Mouse (Mus musculus): Measurements from ENCODE around the gene Ssh1. TPM values are rescaled to one million over a fixed set of nuclear protein-coding genes. Genes with fewer than 3 reads are reported as not detected.

The Ssh1 gene
- polyA plus RNA-seq, 1 experiment from 2014 or later = 5.1 TPM

DNA sequence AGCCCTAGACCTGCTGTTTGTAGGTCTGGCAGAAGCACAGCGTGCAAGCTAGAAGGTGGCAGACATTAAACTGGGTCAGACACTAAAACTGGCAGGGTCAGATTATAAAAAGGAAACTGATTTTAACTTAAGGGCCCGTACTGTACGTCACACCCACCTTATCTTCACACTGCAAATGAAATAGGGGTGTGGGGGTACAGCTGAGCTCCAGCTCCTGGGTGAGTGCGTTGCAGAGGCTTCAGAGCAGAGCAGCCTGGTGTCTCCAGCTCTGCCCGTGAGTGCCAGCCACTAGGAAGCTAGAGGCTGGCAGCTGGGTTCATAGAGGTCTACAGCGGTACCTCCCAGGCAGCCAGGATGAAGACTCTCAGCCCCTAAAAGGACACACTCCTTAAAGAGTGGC, 91.7 kb downstream of the Ssh1 start:
- peak overlapping the region; percentile 2; the same call in 1 of the 2 replicates for H3K9ac ChIP-seq (ENCODE audit: low read depth, low read length)
- TF ChIP-seq CTCF (IDR thresholded peaks at IDR 0.05; ENCODE audit: low read depth) = no peak
- no peak overlapping the region for H3K4me3 ChIP-seq (ENCODE audit: low read depth, low read length)
- H3K27ac ChIP-seq (ENCODE audit: low read depth, low read length) = no peak overlapping the region
- no peaks in the 10 kb centered on the region for H3K9me3 ChIP-seq (ENCODE audit: control insufficient read depth)
- H3K36me3 ChIP-seq (ENCODE audit: control insufficient read depth, insufficient read depth) = no peaks in the 10 kb centered on the region
- ATAC-seq = no peak
- H3K4me2 ChIP-seq (replicated peaks; ENCODE audit: low read depth) = peak overlapping the region; percentile 9; the same call in 1 of the 2 replicates
- peaks cover 13% of the 10 kb centered on the region for H3K4me1 ChIP-seq (replicated peaks; ENCODE audit: control insufficient read depth, insufficient read depth, low read length)
- 32% methylated on average over 6 of the region's 6 CpGs for WGBS
- no peaks in the 10 kb centered on the region for H3K27me3 ChIP-seq (replicated peaks; ENCODE audit: control insufficient read depth, insufficient read depth, low read length)

DNA sequence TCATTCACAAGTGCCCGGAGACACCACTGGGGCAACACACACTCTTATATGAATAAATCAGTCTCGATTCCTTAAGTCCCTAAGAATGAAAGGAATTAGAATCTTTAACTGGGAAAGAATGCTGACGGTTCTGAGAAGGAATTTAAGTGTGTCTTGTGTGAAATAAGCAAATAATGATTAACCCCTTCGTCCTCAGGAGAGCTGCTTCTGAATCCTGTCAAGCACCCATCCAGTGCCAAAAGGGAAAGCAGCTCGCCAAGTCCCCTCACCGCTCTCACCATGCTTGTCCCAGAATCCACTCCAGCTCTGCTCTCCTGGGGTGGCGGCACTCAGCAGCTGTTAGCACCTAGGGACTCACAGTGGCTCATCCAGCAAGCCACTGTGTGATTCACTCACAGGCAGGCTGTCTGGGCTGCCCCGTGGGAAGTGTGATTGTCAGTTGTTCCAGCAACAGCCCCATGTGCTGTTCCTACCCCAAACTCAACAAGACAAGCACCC, 92.6 kb downstream of the Ssh1 start:
- H3K27me3 ChIP-seq (replicated peaks; ENCODE audit: control insufficient read depth, insufficient read depth, low read length) = no peaks in the 10 kb centered on the region
- no peak for ATAC-seq
- 42% methylated on average over 8 of the region's 8 CpGs for WGBS
- no peak for TF ChIP-seq CTCF (IDR thresholded peaks at IDR 0.05; ENCODE audit: low read depth)
- H3K4me1 ChIP-seq (replicated peaks; ENCODE audit: control insufficient read depth, insufficient read depth, low read length) = peaks cover 13% of the 10 kb centered on the region
- 0 out of 2 replicates have a peak overlapping the region, but pooled peaks have one; percentile 2 for H3K9ac ChIP-seq (ENCODE audit: low read depth, low read length)
- H3K36me3 ChIP-seq (ENCODE audit: control insufficient read depth, insufficient read depth) = no peaks in the 10 kb centered on the region
- H3K4me2 ChIP-seq (replicated peaks; ENCODE audit: low read depth) = peak overlapping the region; percentile 37; the same call in 1 of the 2 replicates
- no peak overlapping the region for H3K4me3 ChIP-seq (ENCODE audit: low read depth, low read length)
- no peak overlapping the region for H3K27ac ChIP-seq (ENCODE audit: low read depth, low read length)
- H3K9me3 ChIP-seq (ENCODE audit: control insufficient read depth) = no peaks in the 10 kb centered on the region

DNA sequence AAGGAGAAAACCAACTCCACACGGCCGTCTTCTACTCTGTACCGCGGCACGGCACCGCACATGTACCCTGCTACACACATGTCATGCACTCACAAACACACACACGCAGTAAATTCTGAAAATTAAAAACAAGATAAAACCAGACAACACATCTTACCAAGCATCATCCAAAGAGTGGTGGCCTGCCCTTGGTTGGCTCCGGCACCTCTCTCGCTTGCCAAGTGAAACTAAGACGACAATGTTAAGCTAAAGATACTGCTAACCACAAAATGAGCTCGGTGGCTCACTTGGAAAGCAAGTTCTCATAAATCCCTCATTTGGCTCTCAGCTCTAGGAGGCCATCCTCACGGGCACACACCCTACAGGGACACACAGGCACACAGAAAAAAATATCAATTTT, 94.2 kb downstream of the Ssh1 start:
- H3K27me3 ChIP-seq (replicated peaks; ENCODE audit: control insufficient read depth, insufficient read depth, low read length) = no peaks in the 10 kb centered on the region
- no peaks in the 10 kb centered on the region for H3K36me3 ChIP-seq (ENCODE audit: control insufficient read depth, insufficient read depth)
- H3K9ac ChIP-seq (ENCODE audit: low read depth, low read length) = no peak overlapping the region
- no peaks in the 10 kb centered on the region for H3K9me3 ChIP-seq (ENCODE audit: control insufficient read depth)
- no peak for ATAC-seq
- WGBS = 88% methylated on average over 12 of the region's 12 CpGs
- no peak overlapping the region for H3K4me2 ChIP-seq (replicated peaks; ENCODE audit: low read depth)
- no peak for TF ChIP-seq CTCF (IDR thresholded peaks at IDR 0.05; ENCODE audit: low read depth)
- no peak overlapping the region for H3K4me3 ChIP-seq (ENCODE audit: low read depth, low read length)
- H3K4me1 ChIP-seq (replicated peaks; ENCODE audit: control insufficient read depth, insufficient read depth, low read length) = peaks cover 7% of the 10 kb centered on the region
- H3K27ac ChIP-seq (ENCODE audit: low read depth, low read length) = no peak overlapping the region; the same call in 1 of the 2 replicates

DNA sequence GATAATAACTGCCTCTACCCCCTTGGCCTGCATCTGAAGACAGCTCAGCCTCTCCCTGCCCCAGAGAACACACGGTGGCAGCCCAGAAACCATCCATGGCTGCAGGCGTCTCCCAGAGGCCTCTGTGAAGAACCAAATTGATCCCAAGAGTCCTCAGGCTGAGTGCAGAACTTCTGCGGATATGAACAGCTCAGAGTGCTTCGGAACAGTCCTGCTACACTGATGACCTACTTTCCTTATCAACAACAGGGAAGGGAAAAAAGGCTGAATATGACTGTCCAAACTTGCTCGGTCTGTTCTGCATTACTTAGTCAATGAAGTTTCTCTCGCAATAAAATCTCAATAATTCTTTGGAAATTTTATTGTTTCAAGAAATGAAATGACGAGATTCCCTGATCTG, 101.7 kb downstream of the Ssh1 start:
- Histone ChIP-seq H3K27ac (ENCODE audit: low read depth, low read length) (no peak overlapping the region), H3K4me2 (replicated peaks; ENCODE audit: low read depth) (no peak overlapping the region), H3K4me1 (replicated peaks; ENCODE audit: control insufficient read depth, insufficient read depth, low read length) (peaks cover 11% of the 10 kb centered on the region), H3K9me3 (ENCODE audit: control insufficient read depth) (no peaks in the 10 kb centered on the region), H3K36me3 (ENCODE audit: control insufficient read depth, insufficient read depth) (no peaks in the 10 kb centered on the region), H3K27me3 (replicated peaks; ENCODE audit: control insufficient read depth, insufficient read depth, low read length) (no peaks in the 10 kb centered on the region), H3K4me3 (ENCODE audit: low read depth, low read length) (no peak overlapping the region), H3K9ac (ENCODE audit: low read depth, low read length) (no peak overlapping the region)
- 43% methylated on average over 7 of the region's 7 CpGs for WGBS
- no peak for ATAC-seq
- no peak for TF ChIP-seq CTCF (IDR thresholded peaks at IDR 0.05; ENCODE audit: low read depth)

DNA sequence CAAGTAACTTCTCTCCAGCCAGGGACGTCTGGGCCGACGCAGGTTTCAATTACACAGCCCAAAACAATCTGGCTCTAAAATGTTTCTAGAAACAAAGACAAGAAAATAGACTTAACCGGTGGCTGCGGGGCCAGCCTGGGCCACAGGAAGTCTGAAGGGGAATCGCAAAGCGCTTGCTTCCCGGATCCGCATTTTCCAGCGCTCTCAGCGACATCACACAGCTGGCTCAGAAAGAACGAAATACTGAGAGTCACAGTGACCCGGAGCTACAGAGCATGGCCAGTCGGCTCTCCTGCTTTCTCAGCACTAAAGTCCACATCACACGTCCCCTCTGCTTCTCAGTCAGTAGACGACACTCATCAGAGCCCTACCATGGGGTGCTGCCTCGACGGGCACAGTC, 102.8 kb downstream of the Ssh1 start:
- Histone ChIP-seq H3K36me3 (ENCODE audit: control insufficient read depth, insufficient read depth) (no peaks in the 10 kb centered on the region), H3K4me3 (ENCODE audit: low read depth, low read length) (no peak overlapping the region), H3K27me3 (replicated peaks; ENCODE audit: control insufficient read depth, insufficient read depth, low read length) (no peaks in the 10 kb centered on the region), H3K4me2 (replicated peaks; ENCODE audit: low read depth) (no peak overlapping the region), H3K9ac (ENCODE audit: low read depth, low read length) (no peak overlapping the region), H3K9me3 (ENCODE audit: control insufficient read depth) (no peaks in the 10 kb centered on the region), H3K4me1 (replicated peaks; ENCODE audit: control insufficient read depth, insufficient read depth, low read length) (peaks cover 11% of the 10 kb centered on the region), H3K27ac (ENCODE audit: low read depth, low read length) (peak overlapping the region; percentile 42; the same call in 1 of the 2 replicates)
- TF ChIP-seq CTCF (IDR thresholded peaks at IDR 0.05; ENCODE audit: low read depth) = no peak
- no peak for ATAC-seq
- WGBS = 72% methylated on average over 18 of the region's 18 CpGs

DNA sequence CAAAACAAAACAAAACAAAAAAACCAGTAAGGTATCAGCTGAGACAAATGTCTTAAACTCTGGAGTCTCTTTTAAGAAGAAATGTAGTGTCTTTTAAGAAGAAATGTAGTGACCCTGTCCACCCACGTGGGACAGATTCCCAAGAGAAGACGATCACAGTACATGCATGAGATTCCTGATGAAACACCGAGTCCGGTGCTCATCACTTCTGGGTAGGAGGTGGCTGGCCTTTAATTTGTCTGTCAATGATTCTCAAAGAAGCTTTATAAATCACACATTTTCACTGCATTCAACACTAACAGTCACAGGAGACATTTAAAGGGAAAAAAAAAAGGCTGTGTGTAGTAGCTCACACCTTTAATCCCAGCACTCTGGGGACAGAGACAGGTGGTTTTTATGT, 103.8 kb downstream of the Ssh1 start:
- Histone ChIP-seq H3K27ac (ENCODE audit: low read depth, low read length) (0 out of 2 replicates have a peak overlapping the region, but pooled peaks have one; percentile 35), H3K36me3 (ENCODE audit: control insufficient read depth, insufficient read depth) (no peaks in the 10 kb centered on the region), H3K9ac (ENCODE audit: low read depth, low read length) (no peak overlapping the region), H3K4me2 (replicated peaks; ENCODE audit: low read depth) (no peak overlapping the region), H3K4me3 (ENCODE audit: low read depth, low read length) (no peak overlapping the region), H3K9me3 (ENCODE audit: control insufficient read depth) (no peaks in the 10 kb centered on the region), H3K27me3 (replicated peaks; ENCODE audit: control insufficient read depth, insufficient read depth, low read length) (no peaks in the 10 kb centered on the region), H3K4me1 (replicated peaks; ENCODE audit: control insufficient read depth, insufficient read depth, low read length) (peaks cover 11% of the 10 kb centered on the region)
- TF ChIP-seq CTCF (IDR thresholded peaks at IDR 0.05; ENCODE audit: low read depth) = no peak
- WGBS = 56% methylated on average over 4 of the region's 4 CpGs
- ATAC-seq = no peak
